2 mouse cellular contexts compared by ENCODE assay signal in the genomic region with DNA sequence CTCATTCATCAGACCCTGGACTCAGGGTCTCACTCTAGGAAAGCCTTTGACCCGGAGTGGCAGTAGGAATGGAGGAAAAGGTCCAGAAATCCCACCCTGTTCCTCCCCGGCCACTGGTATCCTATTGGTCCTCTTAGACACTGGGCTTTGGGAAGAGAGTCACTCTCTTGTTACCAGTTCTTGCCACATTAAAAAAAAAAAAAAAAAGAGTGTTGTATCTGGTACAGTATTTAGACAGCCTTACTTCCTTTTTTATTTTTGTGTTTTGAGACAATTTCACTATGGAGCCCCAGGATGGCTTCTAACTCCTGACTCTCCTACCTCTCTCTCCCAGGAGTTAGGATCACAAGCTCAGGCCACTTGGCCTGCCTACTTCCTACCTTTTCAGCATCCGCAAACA.
TF ChIP-seq lines count a peak whose summit lies in the region.

No protein-coding gene starts in this region.

TF ChIP-seq in CH12.LX, 34 proteins besides CTCF, POLR2A, EP300 and RAD21:
- TF ChIP-seq IRF4 (IDR thresholded peaks at IDR 0.05; ENCODE audit: low read depth, low read length) (no peak), MXI1 (IDR thresholded peaks at IDR 0.05; ENCODE audit: low read depth, low read length) (no peak), MEF2A (IDR thresholded peaks at IDR 0.05; ENCODE audit: borderline replicate concordance, low read depth, low read length) (no peak), JUN (IDR thresholded peaks at IDR 0.05; ENCODE audit: insufficient read depth, low read depth, low read length) (no peak), ZNF384 (IDR thresholded peaks at IDR 0.05; ENCODE audit: low read depth, low read length) (peak; percentile 17; the same call in 1 of the 2 replicates), TCF12 (IDR thresholded peaks at IDR 0.05; ENCODE audit: low read depth, low read length) (no peak)

TF ChIP-seq in MEL, 35 proteins besides CTCF, POLR2A, EP300 and RAD21:
- TF ChIP-seq E2F4 (IDR thresholded peaks at IDR 0.05; ENCODE audit: borderline replicate concordance, low read depth, low read length) = no peak
- no peak for TF ChIP-seq ETS1 (IDR thresholded peaks at IDR 0.05; ENCODE audit: low read depth, low read length)
- TF ChIP-seq MYC (IDR thresholded peaks at IDR 0.05; ENCODE audit: low read depth, low read length) = no peak
- no peak for TF ChIP-seq GATA1 (IDR thresholded peaks at IDR 0.05; ENCODE audit: low read depth, low read length)
- TF ChIP-seq MAZ (IDR thresholded peaks at IDR 0.05; ENCODE audit: low read depth, low read length) = no peak
- peak; percentile 90 for TF ChIP-seq ZNF384 (IDR thresholded peaks at IDR 0.05; ENCODE audit: low read depth, low read length)
